Mouse (Mus musculus): ENCODE measurements around the gene Hus1. TPM values are rescaled to one million over a fixed set of nuclear protein-coding genes. Genes with fewer than 3 reads are reported as not detected.

Gene Hus1
- polyA plus RNA-seq, 1 experiment from 2014 or later = 6.4 TPM

- Histone ChIP-seq H3K27ac (ENCODE audit: low read length) (no peak within 1 kb of the TSS), H3K9me3 (ENCODE audit: low read length) (no peaks in the 10 kb centered on the region), H3K36me3 (ENCODE audit: insufficient read depth, low read length) (no peaks in the 10 kb centered on the region), H3K9ac (replicated peaks; ENCODE audit: low read depth) (no peak within 1 kb of the TSS), H3K27me3 (replicated peaks; ENCODE audit: insufficient read depth, low read length) (no peaks in the 10 kb centered on the region), H3K4me2 (replicated peaks; ENCODE audit: low read depth, low read length) (peak within 1 kb of the TSS; percentile 68), H3K4me3 (ENCODE audit: low read depth, low read length) (peak within 1 kb of the TSS; percentile 34), H3K4me1 (ENCODE audit: insufficient read depth, low read depth, low read length) (no peaks in the 10 kb centered on the region)
- ATAC-seq (peak; percentile 44), DNase-seq (ENCODE audit: low spot score) (no peak)
- under 1% methylated on average over 18 of the region's 18 CpGs for WGBS
- TF ChIP-seq CTCF (IDR thresholded peaks at IDR 0.05) = no peak
- no peak for TF ChIP-seq EP300 (IDR thresholded peaks at IDR 0.05)
Measured at GRCm38 (mm10) chr11:9048703-9049060, 37.7 kb upstream of the Hus1 start, which contains the start of gene Sun3. Gene Sun3, minus strand, starts transcription at chr11:9048991.

- no peaks in the 10 kb centered on the region for H3K4me1 ChIP-seq (ENCODE audit: insufficient read depth, low read depth, low read length)
- DNase-seq (ENCODE audit: low spot score) (peak; percentile 94), ATAC-seq (peak; percentile 100)
- H3K27ac ChIP-seq (ENCODE audit: low read length) = no peak within 1 kb of the TSS
- 4% methylated on average over 21 of the region's 21 CpGs for WGBS
- no peaks in the 10 kb centered on the region for H3K36me3 ChIP-seq (ENCODE audit: insufficient read depth, low read length)
- TF ChIP-seq EP300 (IDR thresholded peaks at IDR 0.05) (no peak), CTCF (IDR thresholded peaks at IDR 0.05) (no peak)
- H3K4me2 ChIP-seq (replicated peaks; ENCODE audit: low read depth, low read length) = peak within 1 kb of the TSS; percentile 68
- no peaks in the 10 kb centered on the region for H3K27me3 ChIP-seq (replicated peaks; ENCODE audit: insufficient read depth, low read length)
- H3K9ac ChIP-seq (replicated peaks; ENCODE audit: low read depth) = no peak within 1 kb of the TSS
- peak within 1 kb of the TSS; percentile 34 for H3K4me3 ChIP-seq (ENCODE audit: low read depth, low read length)
- no peaks in the 10 kb centered on the region for H3K9me3 ChIP-seq (ENCODE audit: low read length)
Measured at GRCm38 (mm10) chr11:9048011-9048702, 37.2 kb upstream of the Hus1 start, which contains the start of gene Gm11992. Gene Gm11992, plus strand, starts transcription at chr11:9048594.

- Histone ChIP-seq H3K27me3 (replicated peaks; ENCODE audit: insufficient read depth, low read length) (no peaks in the 10 kb centered on the region), H3K36me3 (ENCODE audit: insufficient read depth, low read length) (no peaks in the 10 kb centered on the region), H3K9ac (replicated peaks; ENCODE audit: low read depth) (no peak overlapping the region), H3K27ac (ENCODE audit: low read length) (no peak overlapping the region), H3K9me3 (ENCODE audit: low read length) (no peaks in the 10 kb centered on the region), H3K4me2 (replicated peaks; ENCODE audit: low read depth, low read length) (no peak overlapping the region), H3K4me3 (ENCODE audit: low read depth, low read length) (no peak overlapping the region), H3K4me1 (ENCODE audit: insufficient read depth, low read depth, low read length) (no peaks in the 10 kb centered on the region)
- TF ChIP-seq CTCF (IDR thresholded peaks at IDR 0.05) = no peak
- no peak for TF ChIP-seq EP300 (IDR thresholded peaks at IDR 0.05)
- DNase-seq (ENCODE audit: low spot score) (no peak), ATAC-seq (no peak)
- WGBS = 52% methylated on average over 5 of the region's 5 CpGs
Measured at GRCm38 (mm10) chr11:9047044-9047443, 36.1 kb upstream of the Hus1 start.

- TF ChIP-seq EP300 (IDR thresholded peaks at IDR 0.05) = no peak
- TF ChIP-seq CTCF (IDR thresholded peaks at IDR 0.05) = no peak
- no peak overlapping the region for H3K4me2 ChIP-seq (replicated peaks; ENCODE audit: low read depth, low read length)
- DNase-seq (ENCODE audit: low spot score) (no peak), ATAC-seq (no peak)
- H3K36me3 ChIP-seq (ENCODE audit: insufficient read depth, low read length) = no peaks in the 10 kb centered on the region
- H3K4me1 ChIP-seq (ENCODE audit: insufficient read depth, low read depth, low read length) = no peaks in the 10 kb centered on the region
- no peak overlapping the region for H3K9ac ChIP-seq (replicated peaks; ENCODE audit: low read depth)
- no peaks in the 10 kb centered on the region for H3K27me3 ChIP-seq (replicated peaks; ENCODE audit: insufficient read depth, low read length)
- WGBS = 80% methylated on average over 2 of the region's 2 CpGs
- no peaks in the 10 kb centered on the region for H3K9me3 ChIP-seq (ENCODE audit: low read length)
- no peak overlapping the region for H3K4me3 ChIP-seq (ENCODE audit: low read depth, low read length)
- H3K27ac ChIP-seq (ENCODE audit: low read length) = no peak overlapping the region
Measured at GRCm38 (mm10) chr11:9046546-9046945, 35.6 kb upstream of the Hus1 start.

- no peak overlapping the region for H3K4me3 ChIP-seq (ENCODE audit: low read depth, low read length)
- H3K4me2 ChIP-seq (replicated peaks; ENCODE audit: low read depth, low read length) = no peak overlapping the region
- DNase-seq (ENCODE audit: low spot score) (no peak), ATAC-seq (no peak)
- H3K9ac ChIP-seq (replicated peaks; ENCODE audit: low read depth) = no peak overlapping the region
- WGBS = 71% methylated on average over 2 of the region's 2 CpGs
- TF ChIP-seq EP300 (IDR thresholded peaks at IDR 0.05) = no peak
- TF ChIP-seq CTCF (IDR thresholded peaks at IDR 0.05) = no peak
- no peaks in the 10 kb centered on the region for H3K4me1 ChIP-seq (ENCODE audit: insufficient read depth, low read depth, low read length)
- H3K27me3 ChIP-seq (replicated peaks; ENCODE audit: insufficient read depth, low read length) = no peaks in the 10 kb centered on the region
- H3K9me3 ChIP-seq (ENCODE audit: low read length) = no peaks in the 10 kb centered on the region
- no peaks in the 10 kb centered on the region for H3K36me3 ChIP-seq (ENCODE audit: insufficient read depth, low read length)
- no peak overlapping the region for H3K27ac ChIP-seq (ENCODE audit: low read length)
Measured at GRCm38 (mm10) chr11:9031530-9031929, 20.5 kb upstream of the Hus1 start.

GRCm38 (mm10) chr11:9025211-9025610, 14.2 kb upstream of the Hus1 start:
- H3K9ac ChIP-seq (replicated peaks; ENCODE audit: low read depth) = no peak overlapping the region
- H3K36me3 ChIP-seq (ENCODE audit: insufficient read depth, low read length) = no peaks in the 10 kb centered on the region
- no peak for DNase-seq (ENCODE audit: low spot score)
- 56% methylated on average over 3 of the region's 3 CpGs for WGBS
- H3K4me1 ChIP-seq (ENCODE audit: insufficient read depth, low read depth, low read length) = no peaks in the 10 kb centered on the region
- H3K27ac ChIP-seq (ENCODE audit: low read length) = no peak overlapping the region
- no peak for TF ChIP-seq CTCF (IDR thresholded peaks at IDR 0.05)
- TF ChIP-seq EP300 (IDR thresholded peaks at IDR 0.05) = no peak
- no peak overlapping the region for H3K4me2 ChIP-seq (replicated peaks; ENCODE audit: low read depth, low read length)
- no peaks in the 10 kb centered on the region for H3K27me3 ChIP-seq (replicated peaks; ENCODE audit: insufficient read depth, low read length)
- no peak overlapping the region for H3K4me3 ChIP-seq (ENCODE audit: low read depth, low read length)
- no peaks in the 10 kb centered on the region for H3K9me3 ChIP-seq (ENCODE audit: low read length)
- no peak for ATAC-seq
